Comparison of ENCODE assay signal across 16 mouse cellular contexts in the genomic region with DNA sequence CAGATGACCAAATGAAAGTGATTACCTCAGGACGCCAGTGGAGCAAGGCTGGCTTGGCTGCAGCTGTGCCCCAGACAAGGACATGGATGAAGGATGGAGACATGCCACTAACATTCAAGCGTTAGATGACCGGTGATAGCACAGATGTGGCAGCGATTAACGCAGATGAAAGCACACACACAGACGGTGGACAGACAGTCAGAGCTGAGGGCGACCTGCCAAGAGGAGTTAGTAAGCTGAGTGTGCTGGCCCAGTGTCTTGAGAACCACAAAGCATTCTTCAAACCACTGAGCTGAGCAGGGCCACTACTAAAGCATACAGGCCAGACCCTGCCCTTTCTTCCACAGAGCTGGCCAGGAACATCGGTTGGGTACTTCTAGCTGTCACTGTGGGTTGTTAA. TPM values are rescaled to one million over a fixed set of nuclear protein-coding genes. Genes with fewer than 3 reads are reported as not detected.
A peak's percentile ranks its signal among the peaks of the same experiment; 100 is the strongest.
DNase-seq lines count a peak whose midpoint lies in the region; ATAC-seq and TF ChIP-seq lines count a peak whose summit lies in the region.
"Had no signal": no experiment of that assay in that cellular context is flagged by ENCODE, and none has a peak within 500 bp of the region (broad histone marks: within the 10 kb centered on the region; RNA-seq: fewer than 3 reads in every experiment).

No protein-coding gene starts in this region.

- no peak overlapping the region for H3ac ChIP-seq in myocyte (ENCODE audit: control insufficient read depth, insufficient read length)

- H3K4me1 ChIP-seq in neural tube, embryonic 14.5 days (ENCODE audit: control insufficient read depth, insufficient read depth, low read length): 0 out of 2 replicates have a peak, but pooled peaks cover 4% of the 10 kb centered on the region
- H3K4me1 ChIP-seq: embryonic facial prominence, embryonic 13.5 days; liver, embryonic 15.5 days; neural tube, embryonic 12.5 days had no signal

- no peak for TF ChIP-seq POLR2A in myocyte (IDR thresholded peaks at IDR 0.05; ENCODE audit: insufficient read length, low read depth)

- H3K27ac ChIP-seq in neural tube, embryonic 14.5 days (ENCODE audit: low read depth, low read length): peak overlapping the region; percentile 28; the same call in 1 of the 2 replicates
- H3K27ac ChIP-seq: embryonic facial prominence, embryonic 13.5 days; hindbrain, embryonic 15.5 days; liver, embryonic 15.5 days; neural tube, embryonic 12.5 days had no signal

- no peak for ATAC-seq in neural tube, embryonic 14.5 days (ENCODE audit: low read depth)
- ATAC-seq: forebrain, embryonic 14.5 days had no signal

- DNase-seq in cerebellum, postnatal 10 days: peak; percentile 43 to 60
- DNase-seq in cerebellum, postnatal 4 days (ENCODE audit: low spot score in 2 of 2): no peak
- DNase-seq in neural tube, embryonic 10.5 days (ENCODE audit: extremely low spot score, low spot score): no peak
- DNase-seq in adrenal gland, postnatal 14 days: peak; percentile 58
- no peak for DNase-seq in retina, postnatal 1 day
- DNase-seq in embryo, embryonic 11 days: no peak
- DNase-seq: kidney, adult 9 months; right cerebral cortex, adult 18-20 months; thymus, postnatal 14 days had no signal

- peaks cover 19% of the 10 kb centered on the region for H3K79me2 ChIP-seq in myocyte (ENCODE audit: control insufficient read depth, insufficient read depth)

- no peaks in the 10 kb centered on the region for H3K9me3 ChIP-seq in neural tube, embryonic 14.5 days (ENCODE audit: control insufficient read depth, low read length)
- H3K9me3 ChIP-seq: embryonic facial prominence, embryonic 13.5 days; hindbrain, embryonic 15.5 days; liver, embryonic 15.5 days; neural tube, embryonic 12.5 days had no signal

- 72% methylated on average over 8 of the region's 8 CpGs for WGBS in neural tube, embryonic 14.5 days

- H3K36me3 ChIP-seq in neural tube, embryonic 14.5 days (ENCODE audit: control insufficient read depth, insufficient read depth, low read length): peaks cover 25% of the 10 kb centered on the region
- peaks cover 2% of the 10 kb centered on the region for H3K36me3 ChIP-seq in myocyte (ENCODE audit: control insufficient read depth, insufficient read depth)

- no peak overlapping the region for H3K4me3 ChIP-seq in neural tube, embryonic 14.5 days (ENCODE audit: low read depth, low read length)
- H3K4me3 ChIP-seq in myocyte: no peak overlapping the region
- H3K4me3 ChIP-seq: embryonic facial prominence, embryonic 13.5 days; hindbrain, embryonic 15.5 days; liver, embryonic 15.5 days; neural tube, embryonic 12.5 days had no signal

- no peaks in the 10 kb centered on the region for H3K27me3 ChIP-seq in neural tube, embryonic 14.5 days (ENCODE audit: control insufficient read depth, insufficient read depth, low read length)
- H3K27me3 ChIP-seq in myocyte (ENCODE audit: control insufficient read depth, insufficient read depth, insufficient read length): no peaks in the 10 kb centered on the region
- H3K27me3 ChIP-seq: embryonic facial prominence, embryonic 13.5 days; hindbrain, embryonic 15.5 days; liver, embryonic 15.5 days; neural tube, embryonic 12.5 days had no signal

- no peak overlapping the region for H3K9ac ChIP-seq in neural tube, embryonic 14.5 days (replicated peaks; ENCODE audit: low read depth, low read length)
- H3K9ac ChIP-seq: embryonic facial prominence, embryonic 13.5 days; hindbrain, embryonic 15.5 days; liver, embryonic 15.5 days; neural tube, embryonic 12.5 days had no signal

- H3K4me2 ChIP-seq in neural tube, embryonic 14.5 days (ENCODE audit: low read depth, low read length): no peak overlapping the region
- peak overlapping the region; percentile 18 for H3K4me2 ChIP-seq in myocyte (ENCODE audit: low read depth)
- H3K4me2 ChIP-seq: embryonic facial prominence, embryonic 13.5 days; hindbrain, embryonic 15.5 days; liver, embryonic 15.5 days; neural tube, embryonic 12.5 days had no signal

TF ChIP-seq in myocyte, 11 proteins besides CTCF, POLR2A, EP300 and RAD21:
- no peak for TF ChIP-seq MAX (IDR thresholded peaks at IDR 0.05; ENCODE audit: low read depth)
- no peak for TF ChIP-seq SRF (IDR thresholded peaks at IDR 0.05; ENCODE audit: control insufficient read depth, insufficient read length, low read depth)
- peak in 1 of 3 experiments; percentile 13 for TF ChIP-seq MYOD1 (IDR thresholded peaks at IDR 0.05; ENCODE audit: control insufficient read depth in 1 of 3, insufficient read length in 2 of 3, low read depth in 2 of 3)
- TF ChIP-seq CEBPB (IDR thresholded peaks at IDR 0.05; ENCODE audit: insufficient read depth, poor library complexity, severe bottlenecking): no peak
- no peak for TF ChIP-seq POLR2AphosphoS2 (IDR thresholded peaks at IDR 0.05; ENCODE audit: insufficient read length, low read depth)
- TF ChIP-seq MYOG (IDR thresholded peaks at IDR 0.05; ENCODE audit: control insufficient read depth in 1 of 3, insufficient read depth in 1 of 3, insufficient read length in 2 of 3, low read depth in 2 of 3): peak in 2 of 3 experiments; percentile 34 to 49
- no peak for TF ChIP-seq USF1 (IDR thresholded peaks at IDR 0.05; ENCODE audit: low read depth)

RNA-seq across cellular contexts. Expression of gene Rab12, which starts 14.6 kb away (rescaled TPM):
- polyA plus RNA-seq in neural tube, embryonic 14.5 days (2014; fragmentation: Nextera tagmentation; extraction: Ambion mirVana): 87.2 and 100 TPM in 2 replicates
- total RNA-seq in adrenal gland, postnatal 14 days (2021): 97.8 and 99.6 TPM in 2 replicates
- 46.9 TPM for polyA plus RNA-seq in myocyte (2012; fragmentation: generic; extraction: Trizol)

RNA-seq across cellular contexts. Expression of gene Mtcl1, which starts 55.4 kb away (rescaled TPM):
- polyA plus RNA-seq in neural tube, embryonic 14.5 days (2014; fragmentation: Nextera tagmentation; extraction: Ambion mirVana): 33.4 and 33.8 TPM in 2 replicates
- total RNA-seq in adrenal gland, postnatal 14 days (2021): 13.7 and 14.3 TPM in 2 replicates
- 18.3 TPM for polyA plus RNA-seq in myocyte (2012; fragmentation: generic; extraction: Trizol)

Comparison
In these comparisons a context has a peak if more than half of its experiments do, and no peak if none do; other contexts are left out.
1. DNase-seq: peak in cerebellum, postnatal 10 days (2 of 2) and adrenal gland, postnatal 14 days (single experiment); none in cerebellum, postnatal 4 days (0 of 2), neural tube, embryonic 10.5 days (single experiment), retina, postnatal 1 day (single experiment) and embryo, embryonic 11 days (single experiment).